Mouse (Mus musculus): ENCODE results near the gene Ptgfrn.

- no peak for TF ChIP-seq MEF2A (IDR thresholded peaks at IDR 0.05; ENCODE audit: borderline replicate concordance, low read depth, low read length)
- no peak for TF ChIP-seq RCOR1 (conservative IDR thresholded peaks at IDR 0.05; ENCODE audit: low read depth, low read length)
- no peak for TF ChIP-seq POLR2A (IDR thresholded peaks at IDR 0.05; ENCODE audit: low read depth, low read length)
- TF ChIP-seq CTCF (conservative IDR thresholded peaks at IDR 0.05 in 1 of 2, IDR thresholded peaks at IDR 0.05 in 1 of 2; ENCODE audit: low read depth in 2 of 2, low read length in 2 of 2) = no peak
- no peak for TF ChIP-seq USF2 (conservative IDR thresholded peaks at IDR 0.05; ENCODE audit: low read depth, low read length)
- no peak for TF ChIP-seq SMC3 (IDR thresholded peaks at IDR 0.05; ENCODE audit: low read depth, low read length)
- no peak for TF ChIP-seq JUND (conservative IDR thresholded peaks at IDR 0.05; ENCODE audit: low read depth, low read length)
These were observed 48.1 kb downstream of the Ptgfrn start for GRCm38 (mm10) chr3:101061865-101062585.
